Mouse (Mus musculus): ENCODE results near the gene Coro6. TPM values are rescaled to one million over a fixed set of nuclear protein-coding genes. Genes with fewer than 3 reads are reported as not detected.

Gene Coro6
- polyA plus RNA-seq, 1 experiment from 2014 or later = 0.05 TPM

- H3K9me3 ChIP-seq (replicated peaks) = no peaks in the 10 kb centered on the region
- no peaks in the 10 kb centered on the region for H3K27me3 ChIP-seq
- peaks cover 39% of the 10 kb centered on the region for H3K36me3 ChIP-seq (ENCODE audit: poor library complexity, severe bottlenecking)
- WGBS = 29% methylated on average over 4 of the region's 4 CpGs
- ATAC-seq = no peak
- no peak overlapping the region for H3K4me2 ChIP-seq
- H3K27ac ChIP-seq = peak overlapping the region; percentile 44
- peaks cover 56% of the 10 kb centered on the region for H3K4me1 ChIP-seq
- H3K9ac ChIP-seq = peak overlapping the region; percentile 7; the same call in 1 of the 2 replicates
- H3K4me3 ChIP-seq = no peak overlapping the region
Measured at GRCm38 (mm10) chr11:77497851-77498250, 35.6 kb downstream of the Coro6 start.

- Histone ChIP-seq H3K9ac (peak overlapping the region; percentile 7; the same call in 1 of the 2 replicates), H3K27me3 (no peaks in the 10 kb centered on the region), H3K4me1 (peaks cover 55% of the 10 kb centered on the region), H3K4me2 (no peak overlapping the region), H3K9me3 (replicated peaks) (no peaks in the 10 kb centered on the region), H3K27ac (peak overlapping the region; percentile 44), H3K36me3 (ENCODE audit: poor library complexity, severe bottlenecking) (peaks cover 46% of the 10 kb centered on the region), H3K4me3 (no peak overlapping the region)
- 78% methylated on average over 12 of the region's 12 CpGs for WGBS
- no peak for ATAC-seq
Measured at GRCm38 (mm10) chr11:77498261-77499139, 36.3 kb downstream of the Coro6 start.

GRCm38 (mm10) chr11:77499354-77499753 is 37.1 kb downstream of the Coro6 start:
- 82% methylated on average over 7 of the region's 7 CpGs for WGBS
- ATAC-seq = no peak
- Histone ChIP-seq H3K27me3 (no peaks in the 10 kb centered on the region), H3K4me1 (peaks cover 49% of the 10 kb centered on the region), H3K36me3 (ENCODE audit: poor library complexity, severe bottlenecking) (peaks cover 54% of the 10 kb centered on the region), H3K4me2 (no peak overlapping the region), H3K9ac (no peak overlapping the region), H3K9me3 (replicated peaks) (no peaks in the 10 kb centered on the region), H3K4me3 (no peak overlapping the region), H3K27ac (no peak overlapping the region)

- Histone ChIP-seq H3K9ac (no peak overlapping the region), H3K27ac (0 out of 2 replicates have a peak overlapping the region, but pooled peaks have one; percentile 14), H3K9me3 (replicated peaks) (no peaks in the 10 kb centered on the region), H3K4me2 (no peak overlapping the region), H3K4me3 (no peak overlapping the region), H3K36me3 (ENCODE audit: poor library complexity, severe bottlenecking) (peaks cover 67% of the 10 kb centered on the region), H3K27me3 (no peaks in the 10 kb centered on the region), H3K4me1 (peaks cover 36% of the 10 kb centered on the region)
- ATAC-seq = no peak
- WGBS = 79% methylated on average over 17 of the region's 17 CpGs
Measured at GRCm38 (mm10) chr11:77500361-77501325, 38.4 kb downstream of the Coro6 start.

GRCm38 (mm10) chr11:77501392-77501791 is 39.2 kb downstream of the Coro6 start:
- no peak overlapping the region for H3K4me2 ChIP-seq
- no peak overlapping the region for H3K4me3 ChIP-seq
- WGBS = 25% methylated on average over 5 of the region's 5 CpGs
- H3K27me3 ChIP-seq = no peaks in the 10 kb centered on the region
- 0 out of 2 replicates have a peak overlapping the region, but pooled peaks have one; percentile 14 for H3K27ac ChIP-seq
- peaks cover 75% of the 10 kb centered on the region for H3K36me3 ChIP-seq (ENCODE audit: poor library complexity, severe bottlenecking)
- H3K9me3 ChIP-seq (replicated peaks) = no peaks in the 10 kb centered on the region
- H3K4me1 ChIP-seq = peaks cover 31% of the 10 kb centered on the region
- no peak overlapping the region for H3K9ac ChIP-seq
- ATAC-seq = peak; percentile 41; the same call in 1 of the 2 replicates

- peaks cover 81% of the 10 kb centered on the region for H3K36me3 ChIP-seq (ENCODE audit: poor library complexity, severe bottlenecking)
- H3K27me3 ChIP-seq = no peaks in the 10 kb centered on the region
- peaks cover 29% of the 10 kb centered on the region for H3K4me1 ChIP-seq
- H3K9ac ChIP-seq = no peak overlapping the region
- ATAC-seq = no peak
- 95% methylated on average over 4 of the region's 4 CpGs for WGBS
- H3K9me3 ChIP-seq (replicated peaks) = no peaks in the 10 kb centered on the region
- H3K4me2 ChIP-seq = no peak overlapping the region
- H3K27ac ChIP-seq = no peak overlapping the region
- H3K4me3 ChIP-seq = no peak overlapping the region
Measured at GRCm38 (mm10) chr11:77501971-77502370, 39.8 kb downstream of the Coro6 start.

GRCm38 (mm10) chr11:77502481-77502880 is 40.3 kb downstream of the Coro6 start:
- no peak overlapping the region for H3K27ac ChIP-seq
- no peaks in the 10 kb centered on the region for H3K27me3 ChIP-seq
- no peak overlapping the region for H3K4me2 ChIP-seq
- 89% methylated on average over 6 of the region's 6 CpGs for WGBS
- no peak for ATAC-seq
- peaks cover 86% of the 10 kb centered on the region for H3K36me3 ChIP-seq (ENCODE audit: poor library complexity, severe bottlenecking)
- H3K9me3 ChIP-seq (replicated peaks) = no peaks in the 10 kb centered on the region
- no peak overlapping the region for H3K4me3 ChIP-seq
- H3K4me1 ChIP-seq = peaks cover 24% of the 10 kb centered on the region
- H3K9ac ChIP-seq = no peak overlapping the region

GRCm38 (mm10) chr11:77503511-77503910 is 41.3 kb downstream of the Coro6 start:
- Histone ChIP-seq H3K36me3 (ENCODE audit: poor library complexity, severe bottlenecking) (peaks cover 90% of the 10 kb centered on the region), H3K9me3 (replicated peaks) (no peaks in the 10 kb centered on the region), H3K9ac (no peak overlapping the region), H3K4me2 (no peak overlapping the region), H3K4me1 (peaks cover 18% of the 10 kb centered on the region), H3K4me3 (no peak overlapping the region), H3K27me3 (no peaks in the 10 kb centered on the region), H3K27ac (no peak overlapping the region)
- 69% methylated on average over 3 of the region's 3 CpGs for WGBS
- no peak for ATAC-seq

- H3K27ac ChIP-seq = no peak overlapping the region
- H3K4me2 ChIP-seq = no peak overlapping the region
- ATAC-seq = no peak
- H3K9me3 ChIP-seq (replicated peaks) = no peaks in the 10 kb centered on the region
- WGBS = 97% methylated on average over 19 of the region's 19 CpGs
- H3K4me3 ChIP-seq = no peak overlapping the region
- H3K4me1 ChIP-seq = peaks cover 19% of the 10 kb centered on the region
- H3K36me3 ChIP-seq (ENCODE audit: poor library complexity, severe bottlenecking) = peaks cover 86% of the 10 kb centered on the region
- no peak overlapping the region for H3K9ac ChIP-seq
- H3K27me3 ChIP-seq = no peaks in the 10 kb centered on the region
Measured at GRCm38 (mm10) chr11:77504377-77504776, 42.2 kb downstream of the Coro6 start.

GRCm38 (mm10) chr11:77505291-77505980 is 43.2 kb downstream of the Coro6 start:
- no peak overlapping the region for H3K4me2 ChIP-seq
- H3K27me3 ChIP-seq = no peaks in the 10 kb centered on the region
- H3K9ac ChIP-seq = no peak overlapping the region
- no peak overlapping the region for H3K27ac ChIP-seq
- no peaks in the 10 kb centered on the region for H3K9me3 ChIP-seq (replicated peaks)
- no peak for ATAC-seq
- H3K4me1 ChIP-seq = peaks cover 16% of the 10 kb centered on the region
- WGBS = 91% methylated on average over 22 of the region's 22 CpGs
- no peak overlapping the region for H3K4me3 ChIP-seq
- H3K36me3 ChIP-seq (ENCODE audit: poor library complexity, severe bottlenecking) = peaks cover 75% of the 10 kb centered on the region

GRCm38 (mm10) chr11:77506273-77506672 is 44.1 kb downstream of the Coro6 start:
- H3K4me3 ChIP-seq = no peak overlapping the region
- H3K36me3 ChIP-seq (ENCODE audit: poor library complexity, severe bottlenecking) = peaks cover 67% of the 10 kb centered on the region
- H3K27ac ChIP-seq = no peak overlapping the region
- WGBS = 87% methylated on average over 13 of the region's 14 CpGs
- no peaks in the 10 kb centered on the region for H3K27me3 ChIP-seq
- no peak for ATAC-seq
- peaks cover 7% of the 10 kb centered on the region for H3K4me1 ChIP-seq
- no peaks in the 10 kb centered on the region for H3K9me3 ChIP-seq (replicated peaks)
- no peak overlapping the region for H3K9ac ChIP-seq
- no peak overlapping the region for H3K4me2 ChIP-seq

Data from forebrain, embryonic 13.5 days (tissue).